Mouse (Mus musculus) kidney, adult 2 months (tissue): Measurements from ENCODE around the gene Lmf1. TPM values are rescaled to one million over a fixed set of nuclear protein-coding genes. Genes with fewer than 3 reads are reported as not detected.

Experiments
- DNase-seq: peaks from one replicate; pipeline ENCODE4 v3.0.0; 2021
- H3K27ac ChIP-seq: fragments of 200-500 bp; 2 replicates; pipeline ENCODE4 v1.5.1; 2012; ENCODE audit warnings: low read depth, low read length, control low read depth, inconsistent platforms; ENCODE audit not compliant: insufficient read depth
- H3K27me3 ChIP-seq: fragments of 200-500 bp; replicated peaks from 2 replicates; pipeline ENCODE4 v1.6.1; 2012; ENCODE audit warnings: mild to moderate bottlenecking, moderate library complexity, low read length, inconsistent platforms; ENCODE audit not compliant: control insufficient read depth, insufficient read depth
- H3K36me3 ChIP-seq: fragments of 200-500 bp; 2 replicates; pipeline ENCODE4 v1.6.1; 2012; ENCODE audit warnings: mild to moderate bottlenecking, moderate library complexity, low read length, inconsistent platforms; ENCODE audit not compliant: control insufficient read depth, insufficient read depth
- H3K4me1 ChIP-seq: fragments of 200-500 bp; 2 replicates; pipeline ENCODE4 v1.6.1; 2011; ENCODE audit warnings: low read length; ENCODE audit not compliant: control insufficient read depth, insufficient read depth
- H3K4me3 ChIP-seq: fragments of 200-500 bp; 2 replicates; pipeline ENCODE4 v1.5.1; 2011; ENCODE audit warnings: mild to moderate bottlenecking, low read depth, low read length, control low read depth; ENCODE audit not compliant: insufficient read depth
- CTCF ChIP-seq: fragments of 200-500 bp; conservative IDR thresholded peaks from 2 replicates; pipeline ENCODE4 v1.5.1; 2011; ENCODE audit warnings: low read depth, mild to moderate bottlenecking, control low read depth, low read length, moderate library complexity, mixed read lengths; ENCODE audit not compliant: insufficient read depth, insufficient read length
- POLR2A ChIP-seq: fragments of 200-500 bp; IDR thresholded peaks from one replicate; pipeline ENCODE4 v1.6.1; 2011; ENCODE audit warnings: low read depth, low read length, control low read depth
- WGBS: fragments of 180-500 bp; shearing (Covaris S2); methylation state at CpG from one replicate; pipeline ENCODE4 v1.1.7; 2018; 5-methylcytosine and 5-hydroxymethylcytosine counted together
- polyA plus RNA-seq: library from polyadenylated mRNA; depleted of rRNA; stranded (reverse); fragments of >200 nt; gene quantifications from 2 replicates; pipeline ENCODE4 v1.2.3, GENCODE M21; 2012

Gene Lmf1
- polyA plus RNA-seq, 1 experiment: 35.4 TPM

DNA sequence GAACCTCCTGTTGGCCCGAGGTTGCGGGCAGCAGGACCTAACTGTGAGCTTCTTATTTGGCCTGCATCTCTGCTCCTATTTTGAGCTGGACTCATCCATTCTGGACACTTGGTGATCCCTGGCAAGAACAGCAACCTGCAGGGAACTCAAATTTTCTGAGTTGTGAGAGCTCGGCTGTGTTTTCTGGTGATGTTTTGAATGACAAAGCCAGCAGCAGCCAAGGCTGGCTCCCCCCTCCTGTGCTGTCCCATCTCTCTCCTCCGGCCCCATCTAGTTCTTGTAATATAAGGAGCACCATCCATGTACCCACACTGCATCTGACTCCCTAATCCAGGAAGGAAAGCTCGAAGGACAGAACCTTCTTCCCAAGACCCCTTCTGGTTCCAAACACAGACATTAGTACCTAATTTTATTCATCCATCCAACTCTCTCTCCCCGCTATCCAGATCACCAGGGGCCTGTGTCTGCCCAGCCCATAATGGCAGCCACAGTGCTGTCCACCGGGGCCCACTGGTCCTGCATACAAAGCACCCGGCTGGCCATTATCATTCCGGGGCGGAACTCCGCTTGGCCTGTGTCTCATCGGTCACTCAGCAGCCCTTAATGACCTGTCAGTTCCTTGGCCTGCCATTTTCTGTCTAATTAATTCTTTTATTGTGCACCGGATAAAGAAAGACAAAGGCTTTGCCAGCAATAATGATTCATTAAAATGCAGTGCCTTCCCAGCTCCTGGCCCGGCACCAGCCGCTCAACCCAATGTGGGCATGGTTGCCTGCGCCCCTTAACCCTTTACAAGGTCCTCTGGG lies 17.5 kb upstream of the Lmf1 start:
- Histone ChIP-seq H3K4me3 (no peak overlapping the region), H3K27me3 (no peaks in the 10 kb centered on the region), H3K4me1 (no peaks in the 10 kb centered on the region), H3K27ac (no peak overlapping the region), H3K36me3 (no peaks in the 10 kb centered on the region)
- TF ChIP-seq CTCF (no peak), POLR2A (no peak)
- DNase-seq: no peak
- WGBS: 74% methylated on average over 16 of the region's 16 CpGs

DNA sequence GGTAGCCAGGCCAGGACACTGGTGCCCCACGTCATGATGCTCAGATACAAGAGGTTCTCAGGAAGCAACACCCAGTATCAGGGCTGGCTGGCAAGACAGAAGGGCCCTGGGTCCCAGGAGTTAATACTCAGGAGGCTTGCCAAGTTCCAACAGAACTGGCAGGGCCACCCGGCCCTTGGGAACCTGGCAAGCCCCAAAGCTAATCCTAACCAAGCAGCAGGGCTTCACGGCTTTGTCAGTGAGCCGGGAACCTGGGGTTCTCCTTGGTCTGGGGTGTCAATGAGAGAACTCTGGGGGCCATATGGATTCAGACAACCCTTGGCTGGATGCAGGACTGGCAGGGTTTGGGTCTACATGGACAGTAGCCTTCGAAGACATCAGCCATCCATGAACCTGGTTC lies 14.4 kb upstream of the Lmf1 start:
- Histone ChIP-seq H3K4me1 (no peaks in the 10 kb centered on the region), H3K36me3 (no peaks in the 10 kb centered on the region), H3K27ac (no peak overlapping the region), H3K27me3 (no peaks in the 10 kb centered on the region), H3K4me3 (no peak overlapping the region)
- no peak for DNase-seq
- 86% methylated on average over 5 of the region's 5 CpGs for WGBS
- no peak for TF ChIP-seq POLR2A
- TF ChIP-seq CTCF: no peak

DNA sequence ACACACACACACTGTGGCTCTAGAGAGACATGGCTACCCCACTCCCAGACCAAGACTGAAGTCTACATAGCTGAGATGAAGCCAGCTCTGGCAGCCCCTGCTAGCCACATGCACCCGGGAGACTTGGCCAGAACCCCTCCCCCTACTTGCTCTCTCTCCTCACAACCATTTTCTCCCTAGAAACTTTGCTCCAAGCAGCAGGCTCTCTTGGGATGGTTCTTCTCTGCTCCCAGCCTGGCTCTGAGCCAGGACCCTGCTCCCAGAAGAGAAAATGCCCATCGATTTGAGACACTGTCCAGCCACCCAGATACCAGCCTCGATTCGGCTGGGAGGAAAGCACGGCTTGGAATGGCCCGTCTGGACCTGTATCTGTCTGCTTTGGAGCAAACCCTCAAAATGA lies 13.6 kb upstream of the Lmf1 start:
- Histone ChIP-seq H3K36me3 (no peaks in the 10 kb centered on the region), H3K27ac (no peak overlapping the region), H3K4me1 (no peaks in the 10 kb centered on the region), H3K4me3 (no peak overlapping the region), H3K27me3 (no peaks in the 10 kb centered on the region)
- 33% methylated on average over 6 of the region's 6 CpGs for WGBS
- DNase-seq: no peak
- TF ChIP-seq POLR2A (no peak), CTCF (no peak)

DNA sequence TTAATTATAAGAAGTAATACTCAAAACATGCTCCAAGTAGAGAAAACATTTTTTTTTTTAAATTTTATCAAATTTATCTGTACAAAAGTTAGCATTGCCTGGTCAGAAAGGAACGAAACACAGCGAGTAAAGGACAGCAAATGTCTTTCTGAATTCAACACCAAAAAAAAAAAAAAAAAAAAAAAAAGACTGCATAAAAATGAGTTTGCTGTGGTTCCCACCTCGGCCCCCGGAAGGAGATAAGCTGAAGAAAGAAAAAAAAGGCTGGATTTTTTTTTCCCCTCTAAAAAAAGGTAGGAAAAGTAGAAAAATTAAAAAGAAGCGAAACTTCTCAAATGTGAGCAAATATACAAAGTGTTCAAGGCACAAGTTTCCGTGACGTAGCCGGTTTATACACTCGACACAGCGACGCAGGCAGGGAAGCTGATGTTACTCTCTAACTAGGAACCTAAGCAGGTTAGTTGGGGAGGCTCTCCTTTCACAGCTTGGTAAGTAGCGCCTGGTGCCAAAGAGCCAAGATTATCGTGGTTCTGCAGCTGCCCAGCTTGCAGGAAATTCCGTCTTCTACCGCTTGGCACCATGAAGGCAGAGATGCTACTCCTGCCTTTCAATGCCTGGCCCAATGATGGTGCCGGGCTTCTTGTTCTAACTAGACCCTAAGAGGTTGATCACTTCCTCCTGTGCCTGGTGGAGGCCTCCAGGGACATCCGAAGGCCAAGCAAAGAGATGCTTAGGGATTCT lies 12.9 kb upstream of the Lmf1 start:
- Histone ChIP-seq H3K36me3 (no peaks in the 10 kb centered on the region), H3K27me3 (no peaks in the 10 kb centered on the region), H3K4me1 (no peaks in the 10 kb centered on the region), H3K27ac (no peak overlapping the region), H3K4me3 (no peak overlapping the region)
- DNase-seq: no peak
- no peak for TF ChIP-seq CTCF
- no peak for TF ChIP-seq POLR2A
- 83% methylated on average over 17 of the region's 17 CpGs for WGBS

DNA sequence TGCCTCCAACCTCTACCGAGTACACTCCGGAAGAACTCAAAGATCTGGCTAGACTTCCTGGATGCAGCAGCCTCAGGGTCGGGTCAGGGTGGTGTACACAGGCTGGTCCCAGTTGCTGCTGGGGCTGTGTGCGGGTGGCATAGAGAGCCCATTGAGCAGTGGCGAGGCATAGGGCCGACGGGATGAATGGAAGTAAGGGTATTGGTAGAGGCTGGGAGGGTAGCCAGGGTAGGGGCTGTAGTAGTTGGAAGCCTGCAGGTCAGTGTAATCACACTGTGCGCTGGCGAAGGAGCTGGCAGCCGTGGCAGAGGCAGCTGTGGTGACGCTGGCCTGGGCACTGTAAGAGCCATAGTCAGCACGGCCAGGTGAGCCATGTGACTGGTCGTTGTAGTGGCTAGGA lies 11.6 kb upstream of the Lmf1 start:
- Histone ChIP-seq H3K4me3 (no peak overlapping the region), H3K4me1 (no peaks in the 10 kb centered on the region), H3K27me3 (no peaks in the 10 kb centered on the region), H3K36me3 (no peaks in the 10 kb centered on the region), H3K27ac (no peak overlapping the region)
- no peak for DNase-seq
- no peak for TF ChIP-seq POLR2A
- TF ChIP-seq CTCF: no peak
- 83% methylated on average over 13 of the region's 13 CpGs for WGBS

DNA sequence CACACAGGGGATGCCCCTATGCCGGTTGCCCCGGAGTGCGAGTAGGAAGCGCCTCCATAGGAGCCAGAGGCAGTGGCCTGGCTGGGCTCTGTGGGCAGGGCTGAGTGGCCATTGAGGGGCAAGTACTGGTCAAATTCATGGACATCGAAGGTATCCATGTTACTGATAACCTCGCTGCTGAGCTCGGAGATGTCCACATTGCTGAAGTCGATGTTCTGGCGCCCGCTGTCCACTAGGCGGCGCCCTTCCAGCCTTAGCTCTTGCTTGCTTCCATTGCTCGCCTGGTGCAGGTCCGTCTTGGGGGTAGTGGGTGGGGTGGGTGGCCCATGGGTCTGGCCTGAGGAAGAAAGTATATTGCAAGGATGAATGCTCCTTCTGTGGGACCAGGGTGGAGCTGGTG lies 11.1 kb upstream of the Lmf1 start:
- no peaks in the 10 kb centered on the region for H3K36me3 ChIP-seq
- peak; percentile 54 for DNase-seq
- WGBS: 26% methylated on average over 14 of the region's 14 CpGs
- no peaks in the 10 kb centered on the region for H3K4me1 ChIP-seq
- H3K27me3 ChIP-seq: no peaks in the 10 kb centered on the region
- H3K27ac ChIP-seq: no peak overlapping the region
- TF ChIP-seq CTCF: peak; percentile 84
- no peak for TF ChIP-seq POLR2A
- H3K4me3 ChIP-seq: no peak overlapping the region

DNA sequence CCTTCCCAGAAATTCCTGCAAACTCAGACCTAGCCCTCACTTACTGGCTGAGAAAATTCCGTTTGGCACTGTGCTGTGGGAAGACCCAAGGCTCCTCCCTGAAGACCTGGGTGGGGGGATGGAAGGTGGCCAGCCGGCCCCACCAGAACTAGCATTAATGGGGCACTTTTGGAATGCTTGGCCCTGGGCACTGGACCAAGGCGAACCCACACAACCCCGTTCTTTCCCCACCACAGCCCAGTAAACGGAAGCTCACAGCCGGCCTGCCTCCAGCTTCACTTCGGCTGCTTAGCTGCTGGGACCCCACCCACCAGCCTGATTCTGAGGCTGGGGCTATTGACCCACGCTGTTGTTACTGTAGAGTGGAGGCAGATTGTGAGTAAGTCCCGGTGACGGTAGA lies 10.7 kb upstream of the Lmf1 start:
- no peaks in the 10 kb centered on the region for H3K27me3 ChIP-seq
- WGBS: 27% methylated on average over 10 of the region's 10 CpGs
- TF ChIP-seq POLR2A (no peak), CTCF (no peak)
- no peaks in the 10 kb centered on the region for H3K36me3 ChIP-seq
- no peak overlapping the region for H3K4me3 ChIP-seq
- H3K4me1 ChIP-seq: no peaks in the 10 kb centered on the region
- DNase-seq: no peak
- H3K27ac ChIP-seq: no peak overlapping the region
